Mouse (Mus musculus) left cerebral cortex, adult 2 months (tissue): ENCODE data around the gene Cfap69. TPM values are rescaled to one million over a fixed set of nuclear protein-coding genes. Genes with fewer than 3 reads are reported as not detected.

Experiments
- DNase-seq, 2 experiments: peaks; one replicate each; pipeline ENCODE4 v3.0.0; 2021 to 2022; ENCODE audit warnings: low spot score in 2 of 2, mixed read lengths in 1 of 2; ENCODE audit errors: extremely low spot score in 1 of 2
- H3K27ac ChIP-seq: fragments of 200-600 bp; 2 replicates; pipeline ENCODE4 v1.8.1; 2022
- H3K4me3 ChIP-seq: fragments of 200-600 bp; 2 replicates; pipeline ENCODE4 v1.8.1; 2022
- CTCF ChIP-seq: fragments of 200-600 bp; IDR thresholded peaks from 2 replicates; pipeline ENCODE4 v1.8.1; 2022; ENCODE audit warnings: antibody characterized with exemption, mild to moderate bottlenecking, moderate library complexity
- intact Hi-C: fragments of 180-260 bp; cut with DNase I; formaldehyde crosslinking; loops from one replicate; pipeline ENCODE4 v1.15.1; 2025
- total RNA-seq, 2 experiments: library from RNA; stranded (reverse); gene quantifications; 2 replicates each; pipeline ENCODE4 v1.2.3; 2021

Gene Cfap69
- total RNA-seq, 2 experiments from 2014 or later, result 21.5 to 28.2 TPM

DNA sequence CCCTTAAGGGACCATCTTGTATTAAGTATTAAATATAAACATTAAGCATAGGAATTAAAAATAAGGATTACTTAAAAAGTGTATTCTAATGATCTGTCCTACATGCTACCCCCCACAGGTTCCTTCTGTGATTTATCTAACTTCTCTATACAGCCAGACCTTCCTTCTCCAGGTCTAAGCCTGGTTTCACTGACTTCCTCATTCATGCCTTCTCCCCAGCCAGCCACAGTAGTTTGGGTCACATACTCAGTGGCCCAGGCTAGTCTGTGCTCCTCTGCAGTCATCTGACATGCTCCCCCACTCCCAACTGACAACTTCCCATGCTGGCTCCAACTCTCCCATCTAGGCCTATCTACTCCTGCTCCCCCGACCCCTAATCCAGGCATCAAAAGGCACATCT is 112.9 kb downstream of the Cfap69 start:
- no peak overlapping the region for H3K27ac ChIP-seq
- no peak overlapping the region for H3K4me3 ChIP-seq
- intact Hi-C loops, result no loop called here
- no peak for TF ChIP-seq CTCF
- DNase-seq, result no peak

- Histone ChIP-seq H3K27ac (no peak overlapping the region), H3K4me3 (no peak overlapping the region)
- intact Hi-C loops, result no loop called here
- TF ChIP-seq CTCF, result no peak
- no peak for DNase-seq
Measured at GRCm38 (mm10) chr5:5540385-5540784, 123.7 kb downstream of the Cfap69 start.

DNA sequence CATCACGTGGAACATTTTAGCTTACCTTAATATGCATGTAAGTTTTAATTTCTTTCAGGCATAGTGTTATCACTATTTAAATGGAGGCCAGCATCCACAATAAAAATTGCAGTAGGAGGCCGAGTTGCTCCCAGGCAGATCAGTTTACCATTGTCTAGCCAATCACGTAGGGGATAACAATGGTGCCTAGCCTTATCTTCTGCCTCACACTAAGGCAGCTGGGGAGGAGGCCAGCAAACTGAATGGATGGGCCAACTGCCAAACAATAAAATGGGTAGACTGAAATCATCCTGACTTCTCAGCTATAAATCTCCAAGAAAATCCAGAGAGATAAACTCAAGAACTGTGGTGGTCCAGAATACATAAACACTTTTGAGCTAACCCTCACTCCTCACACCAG is 124.3 kb downstream of the Cfap69 start:
- no peak for DNase-seq
- intact Hi-C loops, result no loop called here
- Histone ChIP-seq H3K27ac (no peak overlapping the region), H3K4me3 (no peak overlapping the region)
- TF ChIP-seq CTCF, result no peak

- Histone ChIP-seq H3K4me3 (no peak overlapping the region), H3K27ac (no peak overlapping the region)
- no peak for DNase-seq
- intact Hi-C loops, result no loop called here
- no peak for TF ChIP-seq CTCF
Measured at GRCm38 (mm10) chr5:5536131-5536530, 127.9 kb downstream of the Cfap69 start.

DNA sequence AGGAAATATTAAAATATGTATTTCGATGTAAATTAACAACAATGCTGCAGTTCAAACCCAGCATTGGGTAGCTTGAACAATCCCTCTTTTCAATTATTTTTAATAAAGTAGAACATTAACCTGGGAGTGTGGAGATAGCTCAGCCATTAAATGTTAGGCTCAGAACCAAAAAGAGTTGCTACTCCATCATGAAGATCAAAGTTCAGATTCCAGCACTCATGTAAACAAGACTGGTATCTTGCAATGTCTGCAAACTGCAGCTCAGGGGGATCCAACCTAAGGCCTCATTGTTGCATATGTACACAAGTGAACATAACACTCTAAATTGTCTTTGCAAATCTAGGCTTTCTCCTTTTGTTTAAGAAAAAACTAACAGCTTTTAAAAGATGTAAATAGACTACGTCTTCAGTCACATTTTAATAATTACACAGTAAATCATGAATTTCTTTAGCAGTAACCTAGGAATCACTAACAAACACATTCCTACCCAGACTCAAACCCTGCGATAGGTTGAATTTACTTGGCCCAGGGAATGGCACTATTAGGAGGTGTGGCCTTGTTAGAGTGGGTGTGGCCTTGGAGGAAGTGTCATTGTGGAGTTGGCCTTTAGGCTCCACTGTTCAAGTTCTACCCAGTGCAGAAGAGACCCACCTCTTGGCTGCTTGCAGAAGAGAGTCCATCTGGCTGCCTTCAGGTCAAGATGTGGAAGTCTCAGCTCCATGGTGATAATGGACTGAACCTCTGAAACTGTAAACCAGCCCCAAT is 130.2 kb downstream of the Cfap69 start:
- DNase-seq, result no peak
- TF ChIP-seq CTCF, result no peak
- intact Hi-C loops, result no loop called here
- Histone ChIP-seq H3K4me3 (no peak overlapping the region), H3K27ac (no peak overlapping the region)

Other genes with a start within 250 kb of the Cfap69 start
- 100 to 1,000 TPM; 199 to 207 TPM for gene Cdk14, start 243.9 kb downstream of the Cfap69 start, total RNA-seq
- gene 1700015F17Rik, start 185.1 kb downstream of the Cfap69 start, total RNA-seq, result under 1 TPM in 1 of 2 experiments, not detected in 1; 0.70 TPM
- 10 to 100 TPM; 40.5 to 45.1 TPM for gene Cldn12, start 149.3 kb downstream of the Cfap69 start, total RNA-seq
- 10 to 100 TPM; 10.8 to 12.0 TPM for gene Gtpbp10, start 104.7 kb downstream of the Cfap69 start, total RNA-seq
- not detected for gene Gm8773, start 90.4 kb downstream of the Cfap69 start, total RNA-seq
- gene Steap2, start 30.3 kb upstream of the Cfap69 start, total RNA-seq, result 1 to 10 TPM; 8.1 to 9.5 TPM
- under 1 TPM in 1 of 2 experiments, not detected in 1; 0.48 TPM for gene Steap1, start 85.1 kb upstream of the Cfap69 start, total RNA-seq